Mouse (Mus musculus) stomach, embryonic 15.5 days (tissue): ENCODE results near the gene Ofcc1. TPM values are rescaled to one million over a fixed set of nuclear protein-coding genes. Genes with fewer than 3 reads are reported as not detected.

Experiments
- ATAC-seq: fragments of 200-750 bp; cut with Nextera tagmentation; 2 replicates; pipeline ENCODE4 v1.8.0; 2017; ENCODE audit warnings: low read depth, moderate number of reproducible peaks, moderate TSS enrichment; ENCODE audit not compliant: insufficient read depth, low FRiP score
- H3K27ac ChIP-seq: fragments of 300-500 bp; sonication (generic); 2 replicates; pipeline ENCODE4 v1.5.1; 2015; ENCODE audit warnings: mild to moderate bottlenecking, inconsistent platforms
- H3K27me3 ChIP-seq: fragments of 300-500 bp; sonication (generic); replicated peaks from 2 replicates; pipeline ENCODE4 v1.6.1; 2015; ENCODE audit warnings: inconsistent platforms
- H3K36me3 ChIP-seq: fragments of 300-500 bp; sonication (generic); 2 replicates; pipeline ENCODE4 v1.6.1; 2015; ENCODE audit warnings: inconsistent platforms
- H3K4me1 ChIP-seq: fragments of 300-500 bp; sonication (generic); 2 replicates; pipeline ENCODE4 v1.6.1; 2015; ENCODE audit warnings: inconsistent platforms
- H3K4me2 ChIP-seq: fragments of 300-500 bp; sonication (generic); 2 replicates; pipeline ENCODE4 v1.6.1; 2015; ENCODE audit warnings: mild to moderate bottlenecking, inconsistent platforms
- H3K4me3 ChIP-seq: fragments of 300-500 bp; sonication (generic); replicated peaks from 2 replicates; pipeline ENCODE4 v1.5.1; 2015; ENCODE audit warnings: inconsistent platforms
- H3K9ac ChIP-seq: fragments of 300-500 bp; sonication (generic); 2 replicates; pipeline ENCODE4 v1.6.1; 2015; ENCODE audit warnings: inconsistent platforms
- H3K9me3 ChIP-seq: fragments of 300-500 bp; sonication (generic); 2 replicates; pipeline ENCODE4 v1.6.1; 2016; ENCODE audit warnings: inconsistent platforms
- WGBS: fragments of 180-500 bp; shearing (Covaris S2); methylation state at CpG from one replicate; pipeline ENCODE4 v1.1.7; 2015; 5-methylcytosine and 5-hydroxymethylcytosine counted together
- polyA plus RNA-seq: library from polyadenylated mRNA; unstranded; fragments of >200 nt; fragmentation: Nextera tagmentation; extraction: Ambion mirVana; gene quantifications from 2 replicates; pipeline ENCODE4 v1.2.1, GENCODE M21; 2015

Ofcc1 gene
- polyA plus RNA-seq, 1 experiment from 2014 or later: not detected

DNA sequence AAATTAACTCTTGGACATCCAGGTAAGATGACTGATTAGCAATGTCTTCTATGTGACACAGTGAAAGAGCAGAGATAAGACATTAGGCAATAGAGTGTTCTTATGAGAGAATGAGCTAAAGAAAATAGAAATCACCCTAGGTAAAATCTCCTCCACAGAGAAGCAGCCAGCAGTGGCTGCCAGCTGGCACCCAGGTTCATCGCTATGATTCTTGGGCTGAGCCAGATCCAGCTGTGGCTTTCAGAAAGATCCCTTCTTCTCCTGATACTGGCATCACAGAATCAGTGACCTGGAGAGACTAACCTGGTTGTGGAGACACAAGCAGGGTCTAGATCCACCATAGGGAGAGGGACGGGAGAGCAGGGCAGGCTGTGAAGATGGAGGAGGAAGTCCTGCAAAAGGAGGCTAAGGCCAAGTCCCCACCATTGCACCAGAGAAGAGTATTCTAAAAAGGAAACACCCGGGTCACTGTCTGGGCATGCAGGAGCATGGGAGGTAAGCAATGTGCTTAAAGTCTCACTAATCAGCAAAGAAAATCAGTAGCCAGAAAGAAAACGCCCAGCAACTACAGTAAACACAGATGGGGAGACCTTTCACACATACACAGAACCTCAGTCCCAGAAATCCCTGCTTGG, 46.0 kb downstream of the Ofcc1 start:
- ATAC-seq: no peak
- 66% methylated on average over 4 of the region's 4 CpGs for WGBS
- Histone ChIP-seq H3K27ac (no peak overlapping the region), H3K4me2 (no peak overlapping the region), H3K9ac (no peak overlapping the region), H3K36me3 (no peaks in the 10 kb centered on the region), H3K27me3 (no peaks in the 10 kb centered on the region), H3K4me3 (no peak overlapping the region), H3K9me3 (no peaks in the 10 kb centered on the region), H3K4me1 (no peaks in the 10 kb centered on the region)

DNA sequence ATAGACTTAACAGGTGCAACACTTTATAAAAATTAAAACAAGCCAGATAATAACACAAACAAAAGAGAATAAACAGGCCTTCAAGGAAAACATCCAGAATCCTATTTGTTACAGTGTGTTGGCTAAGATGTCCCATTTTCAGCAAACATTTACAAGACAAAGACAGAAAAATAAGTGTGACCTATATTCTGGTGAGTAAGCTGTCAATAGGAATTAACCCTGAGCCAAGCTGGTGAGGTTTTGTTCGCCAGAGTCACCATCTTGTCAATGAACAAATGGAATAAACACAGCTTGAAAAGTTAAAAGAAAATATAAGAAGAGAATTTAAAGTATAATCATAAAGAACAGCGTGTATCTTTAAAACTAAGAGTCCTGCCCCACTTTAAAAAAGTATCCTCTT, 68.4 kb downstream of the Ofcc1 start:
- H3K4me1 ChIP-seq: no peaks in the 10 kb centered on the region
- no peaks in the 10 kb centered on the region for H3K9me3 ChIP-seq
- 71% methylated on average over 2 of the region's 2 CpGs for WGBS
- H3K36me3 ChIP-seq: no peaks in the 10 kb centered on the region
- no peak for ATAC-seq
- H3K27me3 ChIP-seq: no peaks in the 10 kb centered on the region
- no peak overlapping the region for H3K27ac ChIP-seq
- H3K9ac ChIP-seq: no peak overlapping the region
- H3K4me3 ChIP-seq: no peak overlapping the region
- H3K4me2 ChIP-seq: no peak overlapping the region

DNA sequence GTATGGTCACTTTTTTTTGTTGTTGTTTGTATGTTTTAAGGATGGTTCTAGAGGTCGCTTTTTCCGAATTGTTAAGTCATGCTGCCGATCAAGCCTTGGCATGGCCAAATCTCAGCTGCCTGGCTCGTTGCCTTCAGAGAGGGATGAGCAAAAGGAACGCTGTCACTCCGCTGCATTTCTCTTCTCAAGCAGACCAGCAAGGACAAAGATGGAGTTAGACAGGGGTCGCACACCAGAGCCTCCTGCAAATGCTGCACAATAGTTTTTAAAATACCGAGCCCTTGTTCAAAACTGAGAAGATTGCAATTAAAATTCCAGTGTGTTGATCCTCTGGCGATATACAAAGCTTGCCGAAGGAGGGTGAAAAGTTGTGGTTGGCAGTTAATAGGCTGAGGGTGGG, 70.4 kb downstream of the Ofcc1 start:
- Histone ChIP-seq H3K9ac (no peak overlapping the region), H3K27ac (no peak overlapping the region), H3K4me3 (no peak overlapping the region), H3K9me3 (no peaks in the 10 kb centered on the region), H3K4me1 (no peaks in the 10 kb centered on the region), H3K27me3 (no peaks in the 10 kb centered on the region), H3K36me3 (no peaks in the 10 kb centered on the region), H3K4me2 (no peak overlapping the region)
- WGBS: 84% methylated on average over 10 of the region's 10 CpGs
- ATAC-seq: no peak

DNA sequence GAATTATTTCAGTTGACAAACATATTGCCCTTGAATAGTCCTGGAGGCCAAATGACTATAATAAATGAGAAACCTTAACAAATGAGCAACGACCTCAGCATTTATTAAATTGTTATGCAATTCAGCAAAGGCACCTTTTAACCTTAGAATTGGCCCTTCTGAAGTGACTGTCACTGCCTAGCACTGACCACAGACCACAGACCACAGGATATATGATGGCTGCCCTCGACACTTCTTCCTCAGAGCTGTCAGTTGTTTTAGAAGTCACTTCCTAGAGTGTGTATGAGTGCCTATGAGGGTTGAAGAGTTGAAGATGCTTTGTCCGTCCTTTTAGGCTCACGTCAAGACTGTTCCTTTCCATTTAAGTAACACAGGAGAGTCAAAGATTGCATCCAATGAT, 72.6 kb downstream of the Ofcc1 start:
- no peak for ATAC-seq

DNA sequence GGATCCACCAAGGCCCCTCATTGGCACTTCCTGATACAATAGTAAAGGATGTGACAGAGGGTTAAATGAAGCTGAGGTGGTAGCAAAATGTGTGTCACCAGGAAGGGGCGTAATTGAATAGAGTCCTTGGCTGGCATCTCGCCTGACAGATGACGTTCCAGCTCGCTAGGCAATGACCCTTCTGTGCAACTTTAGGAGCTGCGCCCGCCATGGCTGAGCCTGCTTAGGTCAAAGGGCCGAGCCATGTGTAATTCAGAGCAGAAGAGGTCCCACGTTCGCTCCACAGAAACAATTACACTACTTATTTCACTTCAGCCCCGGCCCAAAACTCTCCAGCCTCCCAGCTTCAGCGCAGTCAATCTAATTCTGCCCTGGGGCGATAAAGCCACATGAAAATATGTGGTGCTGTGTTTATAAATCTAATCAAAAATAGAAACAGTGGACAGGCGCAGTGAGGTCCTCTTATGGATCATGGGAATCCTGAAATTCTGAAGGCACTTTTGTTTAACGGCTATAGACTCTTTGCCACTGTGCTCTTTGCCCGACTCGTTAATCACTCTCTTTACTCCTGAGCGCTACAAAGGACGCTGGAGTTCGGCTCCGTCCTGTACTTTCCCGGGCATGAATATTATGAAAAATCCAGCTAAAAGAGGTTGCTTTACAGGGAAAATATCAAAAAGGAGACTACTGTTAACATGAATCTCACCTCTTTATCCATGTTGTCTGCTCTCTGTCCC, 73.8 kb downstream of the Ofcc1 start:
- no peaks in the 10 kb centered on the region for H3K4me1 ChIP-seq
- H3K9me3 ChIP-seq: no peaks in the 10 kb centered on the region
- H3K4me3 ChIP-seq: no peak overlapping the region
- no peak overlapping the region for H3K4me2 ChIP-seq
- no peak overlapping the region for H3K9ac ChIP-seq
- H3K27ac ChIP-seq: no peak overlapping the region
- H3K36me3 ChIP-seq: no peaks in the 10 kb centered on the region
- H3K27me3 ChIP-seq: no peaks in the 10 kb centered on the region
- WGBS: 58% methylated on average over 21 of the region's 21 CpGs
- no peak for ATAC-seq

More for the DNA sequence above, 72.6 kb downstream of the Ofcc1 start:
- Histone ChIP-seq H3K4me2 (no peak overlapping the region), H3K27me3 (no peaks in the 10 kb centered on the region), H3K4me3 (no peak overlapping the region), H3K36me3 (no peaks in the 10 kb centered on the region), H3K27ac (no peak overlapping the region), H3K9ac (no peak overlapping the region), H3K9me3 (no peaks in the 10 kb centered on the region), H3K4me1 (no peaks in the 10 kb centered on the region)
- WGBS: 75% methylated on average over 4 of the region's 4 CpGs

DNA sequence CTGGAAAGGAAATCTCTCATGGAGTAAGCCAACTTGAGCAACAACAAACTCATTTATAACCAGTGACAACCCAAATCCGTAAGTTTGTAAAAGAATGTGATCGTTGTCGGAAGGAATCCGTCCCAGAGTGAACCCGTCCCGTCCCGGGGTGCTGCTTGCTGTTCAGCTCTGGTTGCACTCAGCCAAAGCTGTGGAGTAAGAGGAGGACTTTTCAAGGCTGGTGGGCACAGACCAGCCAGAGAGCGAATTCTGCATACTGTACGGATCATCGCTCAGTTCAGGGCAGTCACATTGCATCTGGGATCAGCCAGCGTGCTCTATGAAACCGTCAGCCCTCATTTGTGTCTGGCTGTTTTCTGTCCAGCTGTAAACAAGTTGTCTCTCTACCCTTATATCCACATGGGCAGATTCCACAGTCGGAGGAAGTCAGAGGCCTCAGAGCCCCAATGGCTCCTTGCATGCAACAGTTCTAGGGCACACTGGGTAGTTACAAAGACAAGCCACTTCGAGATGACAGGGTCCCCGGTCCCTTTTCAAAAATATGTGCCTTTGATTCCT, 75.9 kb downstream of the Ofcc1 start:
- Histone ChIP-seq H3K27ac (no peak overlapping the region), H3K9ac (no peak overlapping the region), H3K27me3 (no peaks in the 10 kb centered on the region), H3K4me3 (no peak overlapping the region), H3K9me3 (no peaks in the 10 kb centered on the region), H3K4me2 (peak overlapping the region; percentile 29), H3K36me3 (no peaks in the 10 kb centered on the region), H3K4me1 (no peaks in the 10 kb centered on the region)
- 40% methylated on average over 15 of the region's 15 CpGs for WGBS
- no peak for ATAC-seq

DNA sequence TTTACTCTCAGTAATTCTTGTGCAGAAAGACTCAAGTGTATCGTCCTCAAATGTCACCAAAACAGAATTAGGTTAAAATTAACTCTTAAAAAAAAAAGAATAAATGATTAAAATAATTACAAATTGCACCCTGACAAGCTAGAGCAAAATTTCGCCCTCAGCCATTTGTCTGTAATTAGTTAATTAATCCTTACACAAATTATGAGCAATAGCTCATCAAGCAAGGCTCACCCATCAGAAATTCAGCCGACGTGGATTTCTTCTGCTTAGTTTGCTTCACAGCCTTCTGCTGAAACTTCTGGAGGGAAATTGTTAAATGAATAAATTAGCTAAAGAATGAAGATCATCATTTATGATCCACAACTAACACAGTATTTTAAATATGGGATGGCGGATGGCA, 80.6 kb downstream of the Ofcc1 start:
- Histone ChIP-seq H3K27ac (no peak overlapping the region), H3K36me3 (no peaks in the 10 kb centered on the region), H3K9ac (no peak overlapping the region), H3K4me3 (no peak overlapping the region), H3K4me2 (no peak overlapping the region), H3K4me1 (no peaks in the 10 kb centered on the region), H3K9me3 (no peaks in the 10 kb centered on the region), H3K27me3 (no peaks in the 10 kb centered on the region)
- ATAC-seq: no peak
- WGBS: 82% methylated on average over 5 of the region's 5 CpGs

DNA sequence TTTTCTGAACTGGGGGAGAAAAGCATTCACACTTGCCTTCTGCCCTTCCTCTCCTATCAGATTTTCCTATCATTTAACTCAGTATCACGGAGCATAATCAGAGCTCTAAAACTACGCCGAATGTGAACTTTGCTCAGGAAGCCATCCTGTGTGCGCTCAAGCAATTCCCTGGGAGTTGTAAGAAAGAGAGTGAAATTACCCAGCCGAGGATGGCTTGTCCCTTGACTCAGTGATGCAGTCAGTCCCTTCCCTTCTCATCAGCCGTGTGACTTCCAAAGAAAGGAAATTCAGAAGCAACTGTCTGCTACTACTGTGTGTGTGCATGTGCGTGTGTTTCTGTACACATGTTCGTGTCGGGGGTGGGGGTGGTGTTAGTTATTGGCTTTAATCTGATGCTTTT, 93.7 kb downstream of the Ofcc1 start:
- no peaks in the 10 kb centered on the region for H3K36me3 ChIP-seq
- no peak overlapping the region for H3K27ac ChIP-seq
- H3K27me3 ChIP-seq: no peaks in the 10 kb centered on the region
- 87% methylated on average over 9 of the region's 9 CpGs for WGBS
- H3K4me1 ChIP-seq: no peaks in the 10 kb centered on the region
- no peak for ATAC-seq
- no peaks in the 10 kb centered on the region for H3K9me3 ChIP-seq
- H3K9ac ChIP-seq: no peak overlapping the region
- H3K4me3 ChIP-seq: no peak overlapping the region
- H3K4me2 ChIP-seq: no peak overlapping the region

DNA sequence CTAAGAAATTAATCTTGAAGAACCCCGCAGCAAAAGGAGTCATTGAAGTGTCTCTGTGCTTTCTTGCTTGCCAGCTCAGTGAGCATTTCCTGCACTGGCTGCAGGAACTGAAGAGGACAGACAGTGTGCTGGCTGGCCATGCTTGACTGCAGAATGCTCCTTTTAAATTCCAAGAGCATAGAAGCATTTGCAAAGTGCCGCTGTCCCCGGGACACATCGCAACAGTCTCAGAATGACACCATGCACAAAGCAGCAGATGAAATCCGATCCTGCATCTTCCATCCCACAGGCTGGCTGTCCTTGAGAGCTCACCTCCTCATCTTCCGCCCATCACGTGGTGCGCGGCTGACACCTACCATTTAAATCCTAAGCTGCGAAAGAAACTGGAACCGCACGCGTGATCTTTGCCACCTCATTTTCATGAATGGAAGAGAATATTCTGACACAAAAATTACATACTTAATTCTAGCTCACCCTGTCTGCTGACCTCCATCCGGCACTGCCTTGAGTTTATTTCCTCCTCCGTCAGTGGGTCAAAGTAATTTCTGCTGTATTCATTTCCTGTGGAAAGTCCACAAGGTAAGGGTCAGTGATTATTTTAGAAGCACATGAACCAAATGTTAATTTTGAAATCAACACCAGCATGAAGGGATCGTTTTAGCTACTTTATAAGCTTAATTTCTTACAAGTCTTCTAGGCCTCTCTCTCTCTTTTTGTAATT, 98.0 kb downstream of the Ofcc1 start:
- WGBS: 67% methylated on average over 16 of the region's 16 CpGs
- no peaks in the 10 kb centered on the region for H3K9me3 ChIP-seq
- no peaks in the 10 kb centered on the region for H3K36me3 ChIP-seq
- no peak overlapping the region for H3K27ac ChIP-seq
- no peaks in the 10 kb centered on the region for H3K27me3 ChIP-seq
- H3K4me1 ChIP-seq: no peaks in the 10 kb centered on the region
- no peak overlapping the region for H3K9ac ChIP-seq
- ATAC-seq: no peak
- no peak overlapping the region for H3K4me3 ChIP-seq
- no peak overlapping the region for H3K4me2 ChIP-seq

DNA sequence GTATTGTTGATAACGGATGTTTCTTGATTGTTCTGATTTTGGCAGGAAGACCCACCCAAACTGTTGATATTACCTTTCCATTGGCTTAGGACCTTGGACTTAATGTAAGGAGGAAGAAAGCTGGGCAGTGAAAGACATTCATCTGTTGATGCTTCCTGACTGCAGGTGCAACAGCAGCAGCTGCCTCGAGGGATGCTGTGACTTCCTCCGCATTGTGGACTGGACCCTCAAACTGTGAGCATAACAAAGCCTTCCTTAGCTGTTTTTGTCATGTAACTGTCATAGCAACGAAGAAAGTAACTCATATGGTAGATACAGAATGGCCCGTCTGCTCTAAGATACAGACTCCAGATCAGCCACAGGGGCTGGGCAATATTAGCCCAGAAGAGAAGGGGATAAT, 102.5 kb downstream of the Ofcc1 start:
- WGBS: 74% methylated on average over 5 of the region's 5 CpGs
- no peak for ATAC-seq
- Histone ChIP-seq H3K9ac (no peak overlapping the region), H3K27me3 (no peaks in the 10 kb centered on the region), H3K4me3 (no peak overlapping the region), H3K4me2 (no peak overlapping the region), H3K9me3 (no peaks in the 10 kb centered on the region), H3K36me3 (no peaks in the 10 kb centered on the region), H3K4me1 (no peaks in the 10 kb centered on the region), H3K27ac (no peak overlapping the region)

DNA sequence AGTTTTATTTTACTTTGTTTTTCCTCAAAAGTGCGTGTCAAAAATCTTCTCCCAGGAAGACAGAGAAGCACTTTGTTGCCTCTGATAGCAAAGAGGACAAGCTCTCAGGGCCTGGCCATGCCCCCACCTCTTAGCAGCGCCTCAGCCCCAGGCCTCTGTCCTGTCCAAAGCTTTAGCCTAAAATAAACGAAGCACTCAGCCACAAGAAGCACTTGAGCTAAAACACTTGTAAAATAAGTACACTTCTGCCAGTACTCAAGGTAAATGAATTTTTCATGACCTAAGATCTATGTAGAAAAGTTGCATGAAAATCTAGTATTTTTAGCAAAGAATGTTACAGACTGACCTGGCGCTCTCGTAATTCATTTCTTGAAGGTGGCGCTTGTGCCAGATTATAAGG, 117.4 kb downstream of the Ofcc1 start:
- Histone ChIP-seq H3K4me1 (no peaks in the 10 kb centered on the region), H3K36me3 (no peaks in the 10 kb centered on the region), H3K9ac (no peak overlapping the region), H3K27ac (no peak overlapping the region), H3K4me3 (no peak overlapping the region), H3K27me3 (no peaks in the 10 kb centered on the region), H3K9me3 (no peaks in the 10 kb centered on the region), H3K4me2 (no peak overlapping the region)
- no peak for ATAC-seq
- WGBS: 55% methylated on average over 6 of the region's 6 CpGs

DNA sequence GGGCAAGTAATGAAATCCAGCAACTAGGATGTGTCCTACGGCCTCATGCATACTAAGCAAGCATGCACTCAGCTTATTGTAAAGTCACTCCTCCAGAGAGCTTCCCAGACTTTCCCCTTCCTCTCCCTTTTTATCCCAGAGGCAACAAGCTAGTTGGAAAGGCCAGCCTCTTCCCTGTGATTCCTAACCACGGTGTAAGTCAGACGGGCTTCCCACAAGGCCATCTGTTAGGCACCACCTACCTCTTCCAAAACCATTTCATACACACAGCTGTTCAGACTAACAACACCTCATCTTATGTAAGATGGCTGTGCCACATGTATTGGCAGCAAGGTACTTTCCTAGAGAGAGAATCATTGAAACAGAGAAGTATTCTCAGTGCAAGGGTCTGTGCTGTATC, 124.9 kb downstream of the Ofcc1 start:
- H3K27me3 ChIP-seq: no peaks in the 10 kb centered on the region
- no peak overlapping the region for H3K4me2 ChIP-seq
- H3K4me3 ChIP-seq: no peak overlapping the region
- no peaks in the 10 kb centered on the region for H3K36me3 ChIP-seq
- 57% methylated on average over 3 of the region's 3 CpGs for WGBS
- no peak overlapping the region for H3K27ac ChIP-seq
- no peak for ATAC-seq
- no peaks in the 10 kb centered on the region for H3K4me1 ChIP-seq
- no peaks in the 10 kb centered on the region for H3K9me3 ChIP-seq
- H3K9ac ChIP-seq: no peak overlapping the region
